In genomic region chr6:122601031-122601430, GRCm38 (mm10) we compare ENCODE assay signal across 24 mouse cellular contexts. TPM values are rescaled to one million over a fixed set of nuclear protein-coding genes. Genes with fewer than 3 reads are reported as not detected.
DNase-seq lines count a peak whose midpoint lies in the region; ATAC-seq and TF ChIP-seq lines count a peak whose summit lies in the region.
"Had no signal": no experiment of that assay in that cellular context is flagged by ENCODE, and none has a peak within 500 bp of the region (broad histone marks: within the 10 kb centered on the region; RNA-seq: fewer than 3 reads in every experiment).

No protein-coding gene starts in this region.

- H3K79me2 ChIP-seq in liver, adult 2 months (ENCODE audit: control insufficient read depth, insufficient read depth, low read length), result no peaks in the 10 kb centered on the region; the same call in 1 of the 2 replicates
- peaks cover 69% of the 10 kb centered on the region for H3K79me2 ChIP-seq in macrophage (ENCODE audit: inconsistent target)

- DNase-seq in liver, adult 2 months (ENCODE audit: extremely low read depth, low read depth, low spot score), result no peak
- no peak for DNase-seq in spleen, adult 2 months (ENCODE audit: low read depth in 1 of 2, low spot score in 2 of 2)
- DNase-seq in spleen, adult 18-20 months, result no peak
- DNase-seq in right cerebral cortex, postnatal 36 days (ENCODE audit: low spot score in 2 of 2), result no peak
- DNase-seq: adrenal gland, adult 2 months; adrenal gland, postnatal 25 days; cerebellum, adult 18-20 months; cerebellum, adult 9-11 months; forebrain, postnatal 0 days; gastrocnemius, postnatal 36 days; heart, adult 11 months; heart, postnatal 36 days had no signal

- H3K9me3 ChIP-seq in liver, embryonic 12.5 days (replicated peaks), result no peaks in the 10 kb centered on the region
- no peaks in the 10 kb centered on the region for H3K9me3 ChIP-seq in kidney, embryonic 16.5 days (ENCODE audit: low read length)
- H3K9me3 ChIP-seq: embryonic facial prominence, embryonic 10.5 days; forebrain, embryonic 13.5 days; heart, embryonic 13.5 days; hindbrain, embryonic 15.5 days had no signal

- TF ChIP-seq POLR2A in liver, adult 2 months (IDR thresholded peaks at IDR 0.05; ENCODE audit: extremely low read depth, insufficient read depth, low read length), result no peak
- no peak for TF ChIP-seq POLR2A in spleen, adult 2 months (IDR thresholded peaks at IDR 0.05; ENCODE audit: low read depth, low read length)

- no peaks in the 10 kb centered on the region for H3K27me3 ChIP-seq in liver, adult 2 months (ENCODE audit: control insufficient read depth, insufficient read depth, low read length)
- H3K27me3 ChIP-seq in liver, embryonic 12.5 days (replicated peaks), result no peaks in the 10 kb centered on the region
- no peaks in the 10 kb centered on the region for H3K27me3 ChIP-seq in spleen, adult 2 months (ENCODE audit: control insufficient read depth, insufficient read depth, low read length)
- no peaks in the 10 kb centered on the region for H3K27me3 ChIP-seq in kidney, embryonic 16.5 days (ENCODE audit: insufficient read depth, low read length)
- H3K27me3 ChIP-seq: forebrain, embryonic 13.5 days; heart, embryonic 13.5 days; hindbrain, embryonic 15.5 days had no signal

- 47% methylated on average over 4 of the region's 4 CpGs for WGBS in liver, adult 2 months
- 75% methylated on average over 4 of the region's 4 CpGs for WGBS in liver, embryonic 12.5 days (ENCODE audit: insufficient replicate concordance)
- WGBS in spleen, adult 2 months, result 79% methylated on average over 4 of the region's 4 CpGs
- WGBS in macrophage (ENCODE audit: missing documents), result 66% methylated on average over 4 of the region's 4 CpGs
- WGBS in kidney, embryonic 16.5 days, result 90% methylated on average over 4 of the region's 4 CpGs

- no peak overlapping the region for H3K4me2 ChIP-seq in liver, embryonic 12.5 days
- H3K4me2 ChIP-seq in kidney, embryonic 16.5 days (replicated peaks; ENCODE audit: low read depth, low read length), result no peak overlapping the region
- H3K4me2 ChIP-seq: hindbrain, embryonic 15.5 days had no signal

- H3K4me3 ChIP-seq in liver, adult 2 months (ENCODE audit: insufficient read depth, low read depth, low read length), result peak overlapping the region; percentile 66
- H3K4me3 ChIP-seq in liver, embryonic 12.5 days, result no peak overlapping the region
- no peak overlapping the region for H3K4me3 ChIP-seq in spleen, adult 2 months (ENCODE audit: extremely low read depth, insufficient read depth, insufficient read length)
- peak overlapping the region; percentile 77 for H3K4me3 ChIP-seq in macrophage (ENCODE audit: inconsistent target)
- H3K4me3 ChIP-seq in kidney, embryonic 16.5 days (ENCODE audit: low read length), result no peak overlapping the region
- H3K4me3 ChIP-seq: embryonic facial prominence, embryonic 10.5 days; forebrain, embryonic 13.5 days; hindbrain, embryonic 15.5 days had no signal

- no peak for TF ChIP-seq CTCF in liver, adult 2 months (IDR thresholded peaks at IDR 0.05; ENCODE audit: low read depth, low read length)
- no peak for TF ChIP-seq CTCF in spleen, adult 2 months (IDR thresholded peaks at IDR 0.05; ENCODE audit: extremely low read depth, insufficient read depth, insufficient read length, insufficient replicate concordance)

- H3K9ac ChIP-seq in liver, adult 2 months (ENCODE audit: low read depth, low read length), result no peak overlapping the region; the same call in 1 of the 2 replicates
- H3K9ac ChIP-seq in liver, embryonic 12.5 days, result no peak overlapping the region
- H3K9ac ChIP-seq in kidney, embryonic 16.5 days (replicated peaks; ENCODE audit: low read length), result no peak overlapping the region
- H3K9ac ChIP-seq: forebrain, embryonic 13.5 days; forebrain, postnatal 0 days; heart, embryonic 13.5 days; hindbrain, embryonic 15.5 days had no signal

- peak overlapping the region; percentile 73; the same call in 1 of the 2 replicates for H3K27ac ChIP-seq in liver, adult 2 months (replicated peaks; ENCODE audit: insufficient read depth, low read depth, low read length)
- no peak overlapping the region for H3K27ac ChIP-seq in liver, embryonic 12.5 days
- peak overlapping the region; percentile 90 for H3K27ac ChIP-seq in spleen, adult 2 months (ENCODE audit: insufficient read depth, low read length)
- peak overlapping the region; percentile 99 for H3K27ac ChIP-seq in macrophage
- no peak overlapping the region for H3K27ac ChIP-seq in kidney, embryonic 16.5 days (ENCODE audit: low read length)
- H3K27ac ChIP-seq: embryonic facial prominence, embryonic 10.5 days; forebrain, embryonic 13.5 days; heart, embryonic 13.5 days; hindbrain, embryonic 15.5 days had no signal

- H3K4me1 ChIP-seq in liver, adult 2 months (ENCODE audit: control insufficient read depth, insufficient read depth, low read length), result peaks cover 28% of the 10 kb centered on the region
- peaks cover 11% of the 10 kb centered on the region; the same call in 1 of the 2 replicates for H3K4me1 ChIP-seq in liver, embryonic 12.5 days
- peaks cover 14% of the 10 kb centered on the region for H3K4me1 ChIP-seq in spleen, adult 2 months (ENCODE audit: control insufficient read depth, insufficient read depth, insufficient read length)
- 0 out of 2 replicates have a peak, but pooled peaks cover 2% of the 10 kb centered on the region for H3K4me1 ChIP-seq in kidney, embryonic 16.5 days (ENCODE audit: insufficient read depth, low read length)
- H3K4me1 ChIP-seq: heart, embryonic 13.5 days had no signal

- ATAC-seq in liver, embryonic 12.5 days, result no peak
- no peak for ATAC-seq in kidney, embryonic 16.5 days (ENCODE audit: low FRiP score, low TSS enrichment)
- ATAC-seq: forebrain, embryonic 13.5 days; forebrain, postnatal 0 days had no signal

- H3K36me3 ChIP-seq in liver, adult 2 months (ENCODE audit: control insufficient read depth, insufficient read depth, low read length), result peaks cover 17% of the 10 kb centered on the region
- H3K36me3 ChIP-seq in liver, embryonic 12.5 days, result no peaks in the 10 kb centered on the region
- peaks cover 3% of the 10 kb centered on the region; the same call in 1 of the 2 replicates for H3K36me3 ChIP-seq in spleen, adult 2 months (ENCODE audit: control insufficient read depth, insufficient read depth, low read length)
- peaks cover 5% of the 10 kb centered on the region; the same call in 1 of the 2 replicates for H3K36me3 ChIP-seq in macrophage (ENCODE audit: inconsistent target)
- no peaks in the 10 kb centered on the region for H3K36me3 ChIP-seq in kidney, embryonic 16.5 days (ENCODE audit: insufficient read depth, low read length)
- H3K36me3 ChIP-seq: embryonic facial prominence, embryonic 10.5 days; heart, embryonic 13.5 days; hindbrain, embryonic 15.5 days had no signal

RNA-seq across cellular contexts. Expression of gene Apobec1, which starts 1.2 kb away (rescaled TPM):
- total RNA-seq in liver, adult 2 months (2014; rRNA removed), result 17.3 and 21.9 TPM in 2 replicates
- polyA plus RNA-seq in liver, adult 2 months (2012; rRNA removed), result 16.3 and 18.2 TPM in 2 replicates
- polyA plus RNA-seq in liver, embryonic 12.5 days (2016; fragmentation: Nextera tagmentation; extraction: Ambion mirVana), result 3.7 and 4.1 TPM in 2 replicates
- polyA plus RNA-seq in spleen, adult 2 months (2012; rRNA removed), result 44.0 and 60.3 TPM in 2 replicates
- 1,000 to 10,000 TPM in 17 of 26 experiments, 100 to 1,000 TPM in 9; 315 to 2,085 (median 1,261) TPM for total RNA-seq in macrophage (2018; cell fraction: chromatin; rRNA removed)
- 100 to 1,000 TPM; 233 to 622 (median 484) TPM for total RNA-seq in macrophage (2018; cell fraction: cytosol; rRNA removed)
- total RNA-seq in macrophage (2018; cell fraction: nucleus; rRNA removed), result 1,000 to 10,000 TPM in 12 of 26 experiments, 100 to 1,000 TPM in 14; 360 to 1,596 (median 951) TPM
- 444 to 687 TPM (median 596 TPM) in 3 replicates for polyA plus RNA-seq in macrophage (2018)
- 2.3 and 3.2 TPM in 2 replicates for polyA plus RNA-seq in kidney, embryonic 16.5 days (2015; fragmentation: Nextera tagmentation; extraction: Ambion mirVana)

RNA-seq across cellular contexts. Expression of gene Gdf3, which starts 8.9 kb away (rescaled TPM):
- not detected in 2 replicates for total RNA-seq in liver, adult 2 months (2014; rRNA removed)
- polyA plus RNA-seq in liver, adult 2 months (2012; rRNA removed), result 0.05 TPM in 1 of 2 replicates, not detected in the other
- polyA plus RNA-seq in liver, embryonic 12.5 days (2016; fragmentation: Nextera tagmentation; extraction: Ambion mirVana), result 7.9 and 8.4 TPM in 2 replicates
- 0.49 and 0.60 TPM in 2 replicates for polyA plus RNA-seq in spleen, adult 2 months (2012; rRNA removed)
- total RNA-seq in macrophage (2018; cell fraction: chromatin; rRNA removed), result 10 to 100 TPM in 2 of 26 experiments, 1 to 10 TPM in 24; 1.8 to 12.0 (median 4.9) TPM
- total RNA-seq in macrophage (2018; cell fraction: cytosol; rRNA removed), result 10 to 100 TPM; 10.5 to 25.7 (median 18.3) TPM
- 10 to 100 TPM in 25 of 26 experiments, 1 to 10 TPM in 1; 5.4 to 27.0 (median 20.6) TPM for total RNA-seq in macrophage (2018; cell fraction: nucleus; rRNA removed)
- polyA plus RNA-seq in macrophage (2018), result 23.1 to 29.1 TPM (median 26.4 TPM) in 3 replicates
- not detected in 2 replicates for polyA plus RNA-seq in kidney, embryonic 16.5 days (2015; fragmentation: Nextera tagmentation; extraction: Ambion mirVana)
- total RNA-seq: adrenal gland, adult 2 months; adrenal gland, postnatal 25 days; forebrain, postnatal 0 days; gastrocnemius, adult 8-10 months; gastrocnemius, postnatal 36 days; heart, postnatal 36 days had no signal
- polyA plus RNA-seq: brain, embryonic 14.5 days; embryonic facial prominence, embryonic 14.5 days; forebrain, embryonic 13.5 days; forebrain, postnatal 0 days had no signal

RNA-seq across cellular contexts. Expression of gene Dppa3, which starts 25.2 kb away (rescaled TPM):
- total RNA-seq in liver, adult 2 months (2014; rRNA removed), result not detected in 2 replicates
- polyA plus RNA-seq in liver, adult 2 months (2012; rRNA removed), result not detected in 2 replicates
- polyA plus RNA-seq in liver, embryonic 12.5 days (2016; fragmentation: Nextera tagmentation; extraction: Ambion mirVana), result not detected in 2 replicates
- not detected in 2 replicates for polyA plus RNA-seq in spleen, adult 2 months (2012; rRNA removed)
- 1 to 10 TPM in 6 of 26 experiments, not detected in 20; 1.1 to 3.8 (median 1.5) TPM for total RNA-seq in macrophage (2018; cell fraction: chromatin; rRNA removed)
- total RNA-seq in macrophage (2018; cell fraction: cytosol; rRNA removed), result 1 to 10 TPM in 5 of 26 experiments, under 1 TPM in 20, not detected in 1; 0.29 to 1.3 (median 0.58) TPM
- 1 to 10 TPM in 15 of 26 experiments, under 1 TPM in 2, not detected in 9; 0.86 to 5.5 (median 1.8) TPM for total RNA-seq in macrophage (2018; cell fraction: nucleus; rRNA removed)
- 1.3 to 3.4 TPM (median 1.4 TPM) in 3 replicates for polyA plus RNA-seq in macrophage (2018)
- not detected in 2 replicates for polyA plus RNA-seq in kidney, embryonic 16.5 days (2015; fragmentation: Nextera tagmentation; extraction: Ambion mirVana)
- total RNA-seq: adrenal gland, adult 2 months; adrenal gland, postnatal 25 days; forebrain, postnatal 0 days; gastrocnemius, adult 8-10 months; gastrocnemius, postnatal 36 days; heart, postnatal 36 days had no signal
- polyA plus RNA-seq: adrenal gland, adult 2 months; brain, embryonic 14.5 days; embryonic facial prominence, embryonic 10.5 days; embryonic facial prominence, embryonic 14.5 days; forebrain, embryonic 13.5 days; forebrain, postnatal 0 days; heart, embryonic 13.5 days; hindbrain, embryonic 11.5 days; hindbrain, embryonic 15.5 days had no signal

RNA-seq across cellular contexts. Expression of gene Aicda, which starts 47.4 kb away (rescaled TPM):
- 0.07 TPM in 1 of 2 replicates, not detected in the other for total RNA-seq in liver, adult 2 months (2014; rRNA removed)
- polyA plus RNA-seq in liver, adult 2 months (2012; rRNA removed), result not detected in 2 replicates
- 0.05 TPM in 1 of 2 replicates, not detected in the other for polyA plus RNA-seq in liver, embryonic 12.5 days (2016; fragmentation: Nextera tagmentation; extraction: Ambion mirVana)
- polyA plus RNA-seq in spleen, adult 2 months (2012; rRNA removed), result 0.20 and 0.38 TPM in 2 replicates
- total RNA-seq in macrophage (2018; cell fraction: chromatin; rRNA removed), result not detected
- under 1 TPM in 8 of 26 experiments, not detected in 18; 0.05 to 0.13 (median 0.09) TPM for total RNA-seq in macrophage (2018; cell fraction: cytosol; rRNA removed)
- total RNA-seq in macrophage (2018; cell fraction: nucleus; rRNA removed), result not detected
- polyA plus RNA-seq in macrophage (2018), result 0.13 TPM in 1 of 3 replicates, not detected in the others
- polyA plus RNA-seq in kidney, embryonic 16.5 days (2015; fragmentation: Nextera tagmentation; extraction: Ambion mirVana), result not detected in 2 replicates
- total RNA-seq: adrenal gland, adult 2 months; adrenal gland, postnatal 25 days; gastrocnemius, adult 8-10 months; gastrocnemius, postnatal 36 days; heart, postnatal 36 days had no signal
- polyA plus RNA-seq: adrenal gland, adult 2 months; heart, embryonic 13.5 days; heart, postnatal 0 days; hindbrain, embryonic 11.5 days had no signal

Comparison
In these comparisons a context has a peak if more than half of its experiments do, and no peak if none do; other contexts are left out.
1. H3K27ac ChIP-seq: peak in liver, adult 2 months (single experiment), spleen, adult 2 months (single experiment) and macrophage (single experiment); none in liver, embryonic 12.5 days (single experiment) and kidney, embryonic 16.5 days (single experiment).
2. H3K4me3 ChIP-seq: peak in liver, adult 2 months (single experiment) and macrophage (single experiment); none in liver, embryonic 12.5 days (single experiment), spleen, adult 2 months (single experiment) and kidney, embryonic 16.5 days (single experiment).